17 mouse cellular contexts compared by ENCODE assay signal in genomic region chr4:102685045-102685444, GRCm38 (mm10). TPM values are rescaled to one million over a fixed set of nuclear protein-coding genes. Genes with fewer than 3 reads are reported as not detected.
A peak's percentile ranks its signal among the peaks of the same experiment; 100 is the strongest.
DNase-seq lines count a peak whose midpoint lies in the region; ATAC-seq and TF ChIP-seq lines count a peak whose summit lies in the region.
"Had no signal": no experiment of that assay in that cellular context is flagged by ENCODE, and none has a peak within 500 bp of the region (broad histone marks: within the 10 kb centered on the region; RNA-seq: fewer than 3 reads in every experiment).

No protein-coding gene starts in this region.

- H3K36me3 ChIP-seq in heart, embryonic 10.5 days: no peaks in the 10 kb centered on the region
- no peaks in the 10 kb centered on the region for H3K36me3 ChIP-seq in lung, embryonic 14.5 days (ENCODE audit: insufficient read depth)
- H3K36me3 ChIP-seq: forebrain, embryonic 15.5 days; G1E; hindbrain, embryonic 15.5 days had no signal

- no peaks in the 10 kb centered on the region for H3K27me3 ChIP-seq in heart, embryonic 10.5 days (ENCODE audit: insufficient read depth, poor library complexity, severe bottlenecking)
- H3K27me3 ChIP-seq in lung, embryonic 14.5 days (ENCODE audit: insufficient read depth, low read length): no peaks in the 10 kb centered on the region
- H3K27me3 ChIP-seq: forebrain, embryonic 15.5 days; hindbrain, embryonic 15.5 days had no signal

- no peak overlapping the region for H3K27ac ChIP-seq in heart, embryonic 10.5 days
- H3K27ac ChIP-seq in lung, embryonic 14.5 days (ENCODE audit: low read depth): no peak overlapping the region
- H3K27ac ChIP-seq: forebrain, embryonic 15.5 days; hindbrain, embryonic 15.5 days had no signal

- 71% methylated on average over 1 of the region's 1 CpGs for WGBS in heart, embryonic 10.5 days
- WGBS in lung, embryonic 14.5 days: 57% methylated on average over 1 of the region's 1 CpGs

- H3K9ac ChIP-seq in lung, embryonic 14.5 days: no peak overlapping the region
- H3K9ac ChIP-seq: forebrain, embryonic 15.5 days; hindbrain, embryonic 15.5 days had no signal

- TF ChIP-seq CTCF in lung, embryonic 14.5 days (IDR thresholded peaks at IDR 0.05; ENCODE audit: low read depth): no peak

- H3K4me2 ChIP-seq in lung, embryonic 14.5 days: no peak overlapping the region
- H3K4me2 ChIP-seq: forebrain, embryonic 15.5 days; hindbrain, embryonic 15.5 days; liver, embryonic 11.5 days had no signal

- DNase-seq in heart, postnatal 10 days: peak; percentile 2 to 11
- no peak for DNase-seq in heart, embryonic 10.5 days (ENCODE audit: low spot score)
- peak; percentile 54 to 66 for DNase-seq in layer of hippocampus, adult 8-10 months (ENCODE audit: low spot score in 2 of 2)
- DNase-seq in lung, embryonic 14.5 days: peak; percentile 20
- DNase-seq in skeletal muscle tissue, adult 2 months (ENCODE audit: low read depth, low spot score): peak; percentile 36
- no peak for DNase-seq in cerebellum, postnatal 14 days
- DNase-seq in kidney, adult 18-20 months: no peak
- DNase-seq: adrenal gland, adult 8-10 months; cerebellum, adult 8-10 months; gastrocnemius, postnatal 10 days; kidney, adult 11 months; kidney, postnatal 25 days; midbrain, embryonic 14.5 days had no signal

- no peaks in the 10 kb centered on the region for H3K9me3 ChIP-seq in heart, embryonic 10.5 days
- no peaks in the 10 kb centered on the region for H3K9me3 ChIP-seq in lung, embryonic 14.5 days (ENCODE audit: low read depth, low read length)
- H3K9me3 ChIP-seq: forebrain, embryonic 15.5 days; hindbrain, embryonic 15.5 days had no signal

- no peak overlapping the region for H3K4me3 ChIP-seq in heart, embryonic 10.5 days
- H3K4me3 ChIP-seq in lung, embryonic 14.5 days (ENCODE audit: low read depth, low read length): no peak overlapping the region
- H3K4me3 ChIP-seq: forebrain, embryonic 15.5 days; hindbrain, embryonic 15.5 days had no signal

- no peak for ATAC-seq in lung, embryonic 14.5 days (ENCODE audit: insufficient read depth)
- ATAC-seq: forebrain, embryonic 15.5 days had no signal

- intact Hi-C loops in heart, postnatal 10 days (cut with DNase I): no loop called here

- no peaks in the 10 kb centered on the region for H3K4me1 ChIP-seq in heart, embryonic 10.5 days
- H3K4me1 ChIP-seq in lung, embryonic 14.5 days (ENCODE audit: insufficient read depth): no peaks in the 10 kb centered on the region
- H3K4me1 ChIP-seq: forebrain, embryonic 15.5 days; hindbrain, embryonic 15.5 days had no signal

RNA-seq across cellular contexts. Expression of gene Sgip1, which starts 56.1 kb away (rescaled TPM):
- total RNA-seq in heart, postnatal 10 days (2021): 1 to 10 TPM in 1 of 2 experiments, under 1 TPM in 1; 0.87 to 2.2 TPM
- polyA plus RNA-seq in heart, embryonic 10.5 days (2016; fragmentation: Nextera tagmentation; extraction: Ambion mirVana): 1.3 and 3.0 TPM in 2 replicates
- total RNA-seq in layer of hippocampus, adult 8-10 months (2022): 100 to 1,000 TPM; 258 to 282 (median 268) TPM
- 6.3 and 6.9 TPM in 2 replicates for polyA plus RNA-seq in lung, embryonic 14.5 days (2014; fragmentation: Nextera tagmentation; extraction: Ambion mirVana)
- polyA plus RNA-seq: G1E had no signal

Comparison
In these comparisons a context has a peak if more than half of its experiments do, and no peak if none do; other contexts are left out.
1. DNase-seq: peak in heart, postnatal 10 days (2 of 2), layer of hippocampus, adult 8-10 months (2 of 2), lung, embryonic 14.5 days (single experiment) and skeletal muscle tissue, adult 2 months (single experiment); none in heart, embryonic 10.5 days (single experiment), cerebellum, postnatal 14 days (0 of 2) and kidney, adult 18-20 months (single experiment).
2. RNA of gene Sgip1, which starts 56.1 kb away (total RNA-seq): 258 to 282 TPM in layer of hippocampus, adult 8-10 months; 0.87 to 2.2 TPM in heart, postnatal 10 days; every median in the first group is over 10 times any median in the second.